In genomic region chr3:86538645-86539554, GRCm38 (mm10) we compare ENCODE assay signal across 8 mouse cellular contexts. TPM values are rescaled to one million over a fixed set of nuclear protein-coding genes. Genes with fewer than 3 reads are reported as not detected.
DNase-seq lines count a peak whose midpoint lies in the region; ATAC-seq and TF ChIP-seq lines count a peak whose summit lies in the region.

No protein-coding gene starts in this region.

- TF ChIP-seq POLR2A in small intestine, adult 2 months (IDR thresholded peaks at IDR 0.05; ENCODE audit: low read depth, low read length) = no peak
- no peak for TF ChIP-seq POLR2A in lung, adult 2 months (IDR thresholded peaks at IDR 0.05; ENCODE audit: borderline replicate concordance, extremely low read depth, low read depth, low read length)

- no peaks in the 10 kb centered on the region for H3K36me3 ChIP-seq in kidney, embryonic 14.5 days (ENCODE audit: control insufficient read depth, insufficient read depth, low read length)
- H3K36me3 ChIP-seq in embryonic facial prominence, embryonic 12.5 days = no peaks in the 10 kb centered on the region
- H3K36me3 ChIP-seq in limb, embryonic 15.5 days = no peaks in the 10 kb centered on the region
- H3K36me3 ChIP-seq in small intestine, adult 2 months (ENCODE audit: control insufficient read depth, insufficient read depth, low read length) = peaks cover 6% of the 10 kb centered on the region; the same call in 1 of the 2 replicates

- H3K27ac ChIP-seq in kidney, embryonic 14.5 days (ENCODE audit: low read depth, low read length) = no peak overlapping the region
- peak overlapping the region; percentile 86 for H3K27ac ChIP-seq in embryonic facial prominence, embryonic 12.5 days
- peak overlapping the region; percentile 48; the same call in 1 of the 2 replicates for H3K27ac ChIP-seq in limb, embryonic 15.5 days
- peak overlapping the region; percentile 57; the same call in 1 of the 2 replicates for H3K27ac ChIP-seq in small intestine, adult 2 months (ENCODE audit: insufficient read depth, low read depth, low read length)

- TF ChIP-seq CTCF in small intestine, adult 2 months (IDR thresholded peaks at IDR 0.05; ENCODE audit: extremely low read depth, insufficient read length, insufficient replicate concordance, low read depth, low read length) = no peak
- TF ChIP-seq CTCF in lung, adult 2 months (IDR thresholded peaks at IDR 0.05; ENCODE audit: insufficient read depth, low read length) = no peak

- H3K4me1 ChIP-seq in kidney, embryonic 14.5 days (ENCODE audit: control insufficient read depth, insufficient read depth, low read length) = peaks cover 10% of the 10 kb centered on the region
- H3K4me1 ChIP-seq in embryonic facial prominence, embryonic 12.5 days = peaks cover 13% of the 10 kb centered on the region
- peaks cover 13% of the 10 kb centered on the region for H3K4me1 ChIP-seq in limb, embryonic 15.5 days
- no peaks in the 10 kb centered on the region for H3K4me1 ChIP-seq in small intestine, adult 2 months (ENCODE audit: control insufficient read depth, insufficient read depth, insufficient read length, low read length)
- H3K4me1 ChIP-seq in lung, adult 2 months (ENCODE audit: control insufficient read depth, insufficient read depth, low read length) = no peaks in the 10 kb centered on the region

- peak overlapping the region; percentile 17 for H3K4me2 ChIP-seq in kidney, embryonic 14.5 days (replicated peaks; ENCODE audit: low read depth, low read length)
- peak overlapping the region; percentile 39 for H3K4me2 ChIP-seq in embryonic facial prominence, embryonic 12.5 days (replicated peaks)
- H3K4me2 ChIP-seq in limb, embryonic 15.5 days = peak overlapping the region; percentile 20; the same call in 1 of the 2 replicates

- DNase-seq in kidney, adult 11 months = no peak
- no peak for DNase-seq in thymus, postnatal 14 days
- no peak for DNase-seq in ovary, postnatal 36 days (ENCODE audit: low spot score)
- DNase-seq in lung, adult 2 months = no peak

- WGBS in kidney, embryonic 14.5 days = 16% methylated on average over 13 of the region's 13 CpGs
- 13% methylated on average over 13 of the region's 13 CpGs for WGBS in embryonic facial prominence, embryonic 12.5 days
- 29% methylated on average over 13 of the region's 13 CpGs for WGBS in limb, embryonic 15.5 days
- 56% methylated on average over 13 of the region's 13 CpGs for WGBS in small intestine, adult 2 months
- 48% methylated on average over 13 of the region's 13 CpGs for WGBS in lung, adult 2 months

- peaks cover 4% of the 10 kb centered on the region; the same call in 1 of the 2 replicates for H3K27me3 ChIP-seq in kidney, embryonic 14.5 days (ENCODE audit: control insufficient read depth, insufficient read depth, low read length)
- no peaks in the 10 kb centered on the region for H3K27me3 ChIP-seq in embryonic facial prominence, embryonic 12.5 days
- H3K27me3 ChIP-seq in limb, embryonic 15.5 days = peaks cover 4% of the 10 kb centered on the region; the same call in 1 of the 2 replicates
- H3K27me3 ChIP-seq in small intestine, adult 2 months (ENCODE audit: control insufficient read depth, insufficient read depth, low read length) = no peaks in the 10 kb centered on the region

- peak; percentile 68 for ATAC-seq in kidney, embryonic 14.5 days (ENCODE audit: low FRiP score, low TSS enrichment)
- ATAC-seq in embryonic facial prominence, embryonic 12.5 days (ENCODE audit: insufficient number of reproducible peaks, insufficient read depth, low FRiP score, low TSS enrichment) = peak; percentile 65; the same call in 1 of the 2 replicates
- ATAC-seq in limb, embryonic 15.5 days (ENCODE audit: insufficient number of reproducible peaks, low FRiP score, low TSS enrichment, low read depth) = peak; percentile 69; the same call in 1 of the 2 replicates

- H3K4me3 ChIP-seq in kidney, embryonic 14.5 days (ENCODE audit: low read length) = no peak overlapping the region
- 0 out of 2 replicates have a peak overlapping the region, but pooled peaks have one; percentile 15 for H3K4me3 ChIP-seq in embryonic facial prominence, embryonic 12.5 days
- no peak overlapping the region for H3K4me3 ChIP-seq in limb, embryonic 15.5 days
- H3K4me3 ChIP-seq in small intestine, adult 2 months (ENCODE audit: low read depth, low read length) = no peak overlapping the region
- H3K4me3 ChIP-seq in lung, adult 2 months (replicated peaks; ENCODE audit: extremely low read depth, low read depth, low read length) = no peak overlapping the region

- no peaks in the 10 kb centered on the region for H3K9me3 ChIP-seq in kidney, embryonic 14.5 days (ENCODE audit: control insufficient read depth, low read length)
- H3K9me3 ChIP-seq in embryonic facial prominence, embryonic 12.5 days = no peaks in the 10 kb centered on the region
- no peaks in the 10 kb centered on the region for H3K9me3 ChIP-seq in limb, embryonic 15.5 days

- no peak overlapping the region for H3K9ac ChIP-seq in kidney, embryonic 14.5 days (ENCODE audit: low read depth, low read length)
- no peak overlapping the region for H3K9ac ChIP-seq in embryonic facial prominence, embryonic 12.5 days
- H3K9ac ChIP-seq in limb, embryonic 15.5 days = no peak overlapping the region

RNA-seq across cellular contexts. Expression of gene Mab21l2, which starts 9.5 kb away (rescaled TPM):
- 0.30 and 0.34 TPM in 2 replicates for polyA plus RNA-seq in kidney, embryonic 14.5 days (2014; fragmentation: Nextera tagmentation; extraction: Ambion mirVana)
- polyA plus RNA-seq in embryonic facial prominence, embryonic 12.5 days (2016; fragmentation: Nextera tagmentation; extraction: Ambion mirVana) = 193 and 198 TPM in 2 replicates
- 16.6 and 22.9 TPM in 2 replicates for polyA plus RNA-seq in limb, embryonic 15.5 days (2015; fragmentation: Nextera tagmentation; extraction: Ambion mirVana)
- polyA plus RNA-seq in small intestine, adult 2 months (2012; rRNA removed) = 7.0 and 12.0 TPM in 2 replicates
- polyA plus RNA-seq in lung, adult 2 months (2012; rRNA removed) = 0.06 and 0.12 TPM in 2 replicates
